Mouse (Mus musculus): ENCODE data around the gene Ptpn9.
"Not testable (repeated sequence)": the region's sequence is repeated elsewhere in the genome, so short reads cannot be mapped to it uniquely, and the experiment has no call there.

Gene Ptpn9

GRCm38 (mm10) chr9:56994286-56995197 lies at the start of gene Ptpn9:
Gene Ptpn9 (plus strand): TSS chr9:56994923.
- peak; percentile 92 for DNase-seq (ENCODE audit: low spot score)

- DNase-seq (ENCODE audit: low spot score), result peak; percentile 37
These were observed 47.2 kb upstream of the Ptpn9 start for GRCm38 (mm10) chr9:56947481-56947880.

GRCm38 (mm10) chr9:56948699-56949098 lies 46.0 kb upstream of the Ptpn9 start:
- not testable (repeated sequence) for DNase-seq (ENCODE audit: low spot score)

DNA sequence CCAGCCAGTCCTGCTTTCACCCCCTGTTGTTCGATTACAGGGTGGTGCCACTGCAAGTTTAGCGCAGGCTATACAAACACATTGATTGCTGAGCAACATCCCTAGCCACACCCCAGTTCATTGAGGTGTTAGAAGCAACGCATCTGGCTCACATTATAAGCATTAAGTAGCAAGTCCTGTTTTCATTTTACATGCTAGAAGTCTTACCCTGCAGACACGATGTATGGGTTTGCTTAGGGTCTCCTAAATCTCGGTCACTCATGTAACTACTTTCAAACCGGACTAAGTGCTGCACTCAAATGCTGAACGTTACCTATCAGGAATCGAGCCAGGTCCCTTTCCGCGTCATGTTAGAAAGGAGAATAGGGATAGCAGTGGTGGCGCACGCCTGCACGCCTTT lies 45.0 kb upstream of the Ptpn9 start:
- DNase-seq (ENCODE audit: low spot score), result peak; percentile 13

GRCm38 (mm10) chr9:56950414-56951400 lies 44.0 kb upstream of the Ptpn9 start, which contains the start of gene Snupn:
Gene Snupn (plus strand): TSS chr9:56950878.
- peak; percentile 99 for DNase-seq (ENCODE audit: low spot score)

- no peak for DNase-seq (ENCODE audit: low spot score)
These were observed 41.2 kb upstream of the Ptpn9 start for GRCm38 (mm10) chr9:56953562-56953961.

- no peak for DNase-seq (ENCODE audit: low spot score)
These were observed 37.6 kb upstream of the Ptpn9 start for GRCm38 (mm10) chr9:56956966-56957675.

DNA sequence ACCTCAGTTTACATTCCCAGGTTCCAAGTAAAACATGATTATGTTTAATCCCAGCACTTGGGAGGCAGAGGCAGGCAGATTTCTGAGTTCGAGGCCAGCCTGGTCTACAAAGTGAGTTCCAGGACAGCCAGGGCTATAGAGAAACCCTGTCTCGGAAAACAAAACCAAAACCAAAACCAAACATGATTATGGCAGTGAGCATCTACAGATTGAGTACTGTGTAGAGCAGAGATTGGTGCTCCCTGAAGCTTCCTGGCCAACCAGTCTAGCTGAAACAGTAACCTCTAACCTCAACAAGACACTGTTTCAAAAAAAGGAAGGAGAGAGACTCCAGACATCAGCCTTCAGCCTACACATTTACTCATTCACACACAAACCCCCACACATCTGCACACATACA lies 36.0 kb upstream of the Ptpn9 start:
- DNase-seq (ENCODE audit: low spot score), result no peak

DNA sequence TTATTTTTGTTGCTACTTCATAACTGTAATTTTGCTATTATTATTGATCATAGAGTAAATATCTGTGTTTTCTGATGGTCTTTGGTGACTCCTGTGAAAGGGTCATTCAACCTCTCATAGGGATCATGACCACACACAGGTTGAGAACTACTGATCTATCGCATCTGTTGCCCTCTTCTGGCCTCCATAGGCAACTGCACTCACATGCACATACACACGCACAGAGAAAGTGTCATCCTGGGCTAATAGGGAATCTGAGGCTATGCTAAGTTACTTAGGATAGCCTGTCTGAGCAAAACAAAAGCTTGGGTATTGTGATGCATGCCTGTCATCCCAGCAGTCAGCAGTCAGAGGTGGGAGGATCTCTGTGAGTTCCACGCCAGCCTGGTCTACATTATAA lies 33.1 kb upstream of the Ptpn9 start:
- DNase-seq (ENCODE audit: low spot score), result no peak

DNA sequence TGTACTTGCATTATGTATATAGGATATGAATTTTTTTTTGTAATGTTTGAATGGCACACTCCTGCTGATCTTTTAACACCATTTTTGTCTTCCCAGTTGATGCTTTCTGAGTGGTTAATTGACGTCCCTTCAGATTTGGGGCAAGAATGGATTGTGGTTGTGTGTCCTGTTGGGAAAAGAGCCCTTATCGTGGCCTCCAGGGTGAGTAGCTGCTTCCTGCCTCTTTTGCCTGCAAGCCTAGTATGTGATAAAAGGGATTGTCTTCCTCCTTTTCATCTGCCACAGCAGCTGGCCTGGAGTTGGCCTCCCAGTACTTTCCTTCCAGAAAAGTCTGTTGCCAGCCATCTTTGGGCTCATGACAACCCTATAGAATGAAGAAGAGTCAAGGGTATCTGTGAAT lies 24.6 kb upstream of the Ptpn9 start:
- no peak for DNase-seq (ENCODE audit: low spot score)

- no peak for DNase-seq (ENCODE audit: low spot score)
These were observed 20.7 kb upstream of the Ptpn9 start for GRCm38 (mm10) chr9:56973960-56974524.

GRCm38 (mm10) chr9:56975199-56975598 lies 19.5 kb upstream of the Ptpn9 start:
- no peak for DNase-seq (ENCODE audit: low spot score)

GRCm38 (mm10) chr9:56980186-56980585 lies 14.5 kb upstream of the Ptpn9 start:
- DNase-seq (ENCODE audit: low spot score), result no peak

DNA sequence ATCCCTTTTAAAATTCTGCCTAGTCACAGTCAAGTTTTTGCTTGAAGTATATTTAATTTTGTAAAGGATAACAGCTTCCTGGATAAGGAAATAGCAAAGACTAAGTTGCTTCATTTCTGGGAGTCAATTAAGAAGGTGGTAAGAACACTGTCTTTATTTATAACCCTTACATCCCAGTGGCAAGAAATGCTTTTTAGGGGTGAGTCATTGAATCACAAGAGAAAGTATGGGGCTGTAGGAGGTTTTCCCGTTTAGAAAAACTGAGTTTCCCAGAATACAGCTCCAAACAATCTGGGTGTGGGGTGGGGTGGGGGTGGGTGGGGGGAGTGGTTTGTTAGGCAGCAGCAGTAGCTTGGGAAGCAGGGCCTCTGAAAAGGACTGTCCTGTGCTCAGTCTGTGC lies 13.2 kb upstream of the Ptpn9 start:
- DNase-seq (ENCODE audit: low spot score), result no peak

DNA sequence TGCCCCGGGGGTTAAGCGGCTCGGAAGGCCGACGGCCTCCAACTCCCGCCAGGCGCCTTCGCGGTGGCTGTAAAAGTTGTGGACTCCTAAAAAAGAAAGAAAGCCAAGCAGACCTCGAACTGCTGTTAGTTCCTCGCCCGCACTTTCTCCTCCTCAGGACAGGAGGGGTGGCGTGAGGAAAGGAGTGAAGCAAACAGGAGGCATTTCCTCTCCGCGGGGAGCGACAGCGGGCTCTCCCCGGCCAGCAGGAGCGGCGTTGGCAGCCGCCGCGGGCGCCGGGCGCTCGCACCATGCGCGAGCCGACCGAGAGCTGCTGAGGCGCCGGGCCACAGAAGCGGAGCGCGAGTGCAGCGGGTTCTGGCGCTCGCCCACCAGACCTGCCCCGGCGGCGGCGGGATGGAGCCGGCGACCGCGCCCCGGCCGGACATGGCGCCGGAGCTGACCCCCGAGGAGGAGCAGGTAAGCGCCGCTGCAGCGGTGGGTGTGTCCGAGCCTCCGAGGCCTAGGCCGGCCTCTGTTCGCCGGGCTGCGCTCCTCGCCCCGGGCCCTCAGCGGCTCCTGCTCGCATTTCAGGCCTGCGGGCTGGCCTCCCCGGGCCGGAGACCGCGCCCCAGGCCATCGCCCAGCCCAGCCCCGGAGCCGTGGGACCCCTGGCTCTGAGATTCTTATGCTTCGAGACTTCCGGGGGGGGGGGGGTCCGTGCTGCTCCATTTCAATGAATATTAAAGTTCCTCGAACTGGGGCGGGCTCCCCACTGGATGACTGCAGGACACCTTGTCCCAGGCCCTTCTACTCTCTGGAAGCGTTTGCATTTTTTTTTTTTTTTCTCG lies 690 bp downstream of the Ptpn9 start:
- peak; percentile 78 for DNase-seq (ENCODE audit: low spot score)

DNA sequence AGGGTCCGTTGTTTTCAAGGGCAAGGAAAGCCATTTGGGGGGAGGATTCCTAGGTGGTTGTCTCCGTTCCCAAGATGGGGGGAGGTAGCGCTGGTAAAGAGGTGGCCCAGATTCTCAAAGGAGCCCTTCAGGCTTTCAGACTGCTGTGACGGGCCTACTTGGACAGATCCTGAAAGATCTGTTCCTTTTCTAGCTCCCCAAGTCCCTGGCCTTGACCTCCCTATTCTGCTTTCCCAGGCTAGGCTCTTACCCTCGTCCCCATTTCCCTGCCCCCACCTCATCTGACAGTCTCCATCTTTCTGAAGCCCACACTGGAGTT lies 1.3 kb downstream of the Ptpn9 start:
- DNase-seq (ENCODE audit: low spot score), result peak; percentile 44

DNA sequence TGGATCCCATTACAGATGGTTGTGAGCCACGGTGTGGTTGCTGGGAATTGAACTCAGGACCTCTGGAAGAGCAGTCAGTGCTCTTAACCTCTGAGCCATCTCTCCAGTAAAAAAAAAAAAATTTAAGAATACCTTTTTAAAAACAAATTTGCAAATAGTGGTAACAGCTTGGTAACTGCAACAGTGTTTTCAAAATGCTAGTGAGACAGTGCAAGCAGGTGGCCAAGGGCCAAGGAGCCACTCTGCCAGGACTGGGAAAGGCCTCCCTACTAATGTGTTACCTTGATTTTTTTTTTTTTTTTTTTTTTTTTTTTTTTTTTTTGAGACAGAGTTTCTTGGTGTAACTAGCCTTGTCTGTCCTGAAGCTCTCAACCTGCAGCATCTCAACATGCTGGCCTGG lies 2.5 kb downstream of the Ptpn9 start:
- peak; percentile 36 for DNase-seq (ENCODE audit: low spot score)

DNA sequence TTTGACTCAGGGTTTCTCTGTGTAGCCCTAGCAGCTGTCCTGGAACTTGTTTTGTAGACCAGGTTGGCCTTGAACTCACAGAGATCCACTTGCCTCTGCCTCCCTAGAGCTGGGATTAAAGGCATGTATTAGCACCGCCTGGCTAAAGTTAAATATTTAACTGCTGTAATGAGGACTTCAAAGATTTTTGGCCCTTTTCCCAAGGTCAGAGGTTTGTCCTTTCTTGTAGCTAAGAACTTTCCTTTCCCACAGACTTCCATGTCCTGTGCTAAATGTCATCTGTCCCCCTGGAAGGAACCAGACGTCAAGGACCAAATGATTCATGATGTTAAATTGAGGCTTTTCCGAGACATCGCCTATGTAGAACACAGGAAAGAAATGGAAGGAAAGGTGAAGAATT lies 8.3 kb downstream of the Ptpn9 start:
- no peak for DNase-seq (ENCODE audit: low spot score)

DNA sequence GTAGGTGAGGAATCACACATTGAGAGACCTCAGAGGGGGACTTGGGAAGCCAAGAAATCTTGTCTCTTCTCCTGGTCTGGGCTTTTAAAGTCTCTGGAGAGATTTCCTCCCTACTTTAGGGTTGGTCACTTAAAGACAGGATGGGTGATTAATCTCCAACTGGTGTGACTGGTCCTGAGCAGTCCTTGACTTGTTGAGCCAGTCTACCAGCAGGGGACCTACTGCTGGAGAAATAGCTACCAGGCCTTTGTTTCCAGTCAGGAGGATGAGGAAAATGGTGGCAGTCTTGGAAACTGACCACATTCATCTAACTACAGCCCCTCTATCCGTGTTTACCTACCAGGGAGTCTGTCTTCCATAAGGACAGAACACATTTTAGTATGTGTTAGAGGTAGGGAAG lies 17.7 kb downstream of the Ptpn9 start:
- no peak for DNase-seq (ENCODE audit: low spot score)

DNA sequence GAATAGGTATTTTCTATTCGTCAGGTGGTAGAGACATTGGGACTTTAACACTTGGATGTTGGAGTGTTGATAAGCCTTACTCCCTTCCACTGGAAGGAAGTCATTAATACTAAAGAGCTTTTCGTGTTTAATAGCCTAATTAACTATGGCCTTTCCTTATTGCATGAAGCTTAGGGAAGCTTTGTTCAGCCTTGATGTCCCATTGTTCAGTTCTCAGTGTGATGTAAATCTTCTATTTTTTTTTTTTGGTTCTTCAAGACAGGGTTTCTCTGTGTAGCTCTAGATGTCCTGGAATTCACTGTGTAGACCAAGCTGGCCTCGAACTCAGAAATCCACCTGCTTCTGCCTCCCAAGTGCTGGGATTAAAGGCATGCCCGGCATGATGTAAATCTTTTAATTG lies 18.2 kb downstream of the Ptpn9 start:
- no peak for DNase-seq (ENCODE audit: low spot score)

DNA sequence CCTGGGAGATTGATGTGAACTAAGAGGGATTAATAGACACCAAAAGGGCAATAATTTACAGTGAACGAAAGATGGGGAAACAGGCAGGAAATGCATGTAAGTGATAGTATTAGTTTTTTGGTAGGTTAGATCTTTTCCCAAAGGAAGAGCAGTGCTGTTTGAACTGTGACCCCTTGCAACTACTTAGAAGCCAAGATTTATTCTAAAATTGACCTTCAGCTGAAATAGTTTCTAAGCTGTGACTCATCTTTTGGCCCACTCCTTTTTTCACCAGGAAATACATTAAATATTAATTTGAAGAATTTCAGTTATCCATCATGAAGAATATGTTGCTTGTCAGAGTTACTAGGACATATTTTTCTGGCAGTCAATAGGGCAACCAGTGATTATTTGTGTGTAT lies 19.0 kb downstream of the Ptpn9 start:
- no peak for DNase-seq (ENCODE audit: low spot score)
